Mouse (Mus musculus): ENCODE data around the gene Wdr66. TPM values are rescaled to one million over a fixed set of nuclear protein-coding genes. Genes with fewer than 3 reads are reported as not detected.

Wdr66 gene
- polyA plus RNA-seq, 1 experiment from 2014 or later = 14.8 TPM

- no peak; the same call in 1 of the 2 replicates for ATAC-seq (ENCODE audit: low FRiP score, low read depth)
- peak overlapping the region; percentile 43; the same call in 1 of the 2 replicates for H3K27ac ChIP-seq
- no peaks in the 10 kb centered on the region for H3K36me3 ChIP-seq
Measured at GRCm38 (mm10) chr5:123300496-123301034, 48.7 kb downstream of the Wdr66 start.

GRCm38 (mm10) chr5:123301780-123302521 lies 50.0 kb downstream of the Wdr66 start:
- WGBS = 17% methylated on average over 20 of the region's 20 CpGs
- Histone ChIP-seq H3K27me3 (replicated peaks) (peaks cover 3% of the 10 kb centered on the region; the same call in 1 of the 2 replicates), H3K4me1 (peaks cover 24% of the 10 kb centered on the region), H3K4me2 (replicated peaks) (peak overlapping the region; percentile 34), H3K9ac (no peak overlapping the region), H3K9me3 (no peaks in the 10 kb centered on the region), H3K36me3 (no peaks in the 10 kb centered on the region), H3K4me3 (no peak overlapping the region), H3K27ac (no peak overlapping the region)
- peak; percentile 63; the same call in 1 of the 2 replicates for ATAC-seq (ENCODE audit: low FRiP score, low read depth)

More at GRCm38 (mm10) chr5:123300496-123301034, 48.7 kb downstream of the Wdr66 start:
- Histone ChIP-seq H3K9ac (no peak overlapping the region), H3K4me3 (no peak overlapping the region), H3K4me2 (replicated peaks) (no peak overlapping the region), H3K27me3 (replicated peaks) (peaks cover 3% of the 10 kb centered on the region; the same call in 1 of the 2 replicates), H3K4me1 (peaks cover 24% of the 10 kb centered on the region), H3K9me3 (no peaks in the 10 kb centered on the region)
- WGBS = 51% methylated on average over 8 of the region's 8 CpGs

- WGBS = 45% methylated on average over 18 of the region's 18 CpGs
- Histone ChIP-seq H3K36me3 (no peaks in the 10 kb centered on the region), H3K27ac (no peak overlapping the region; the same call in 1 of the 2 replicates), H3K9me3 (no peaks in the 10 kb centered on the region), H3K9ac (no peak overlapping the region), H3K4me2 (replicated peaks) (peak overlapping the region; percentile 18; the same call in 1 of the 2 replicates), H3K4me3 (no peak overlapping the region), H3K4me1 (peaks cover 13% of the 10 kb centered on the region), H3K27me3 (replicated peaks) (no peaks in the 10 kb centered on the region)
- peak; percentile 50 for ATAC-seq (ENCODE audit: low FRiP score, low read depth)
Measured at GRCm38 (mm10) chr5:123307630-123308282, 55.9 kb downstream of the Wdr66 start.

GRCm38 (mm10) chr5:123309816-123310215 lies 57.9 kb downstream of the Wdr66 start:
- Histone ChIP-seq H3K4me1 (peaks cover 15% of the 10 kb centered on the region), H3K9me3 (no peaks in the 10 kb centered on the region), H3K36me3 (no peaks in the 10 kb centered on the region), H3K4me3 (no peak overlapping the region), H3K9ac (no peak overlapping the region), H3K27ac (no peak overlapping the region), H3K27me3 (replicated peaks) (no peaks in the 10 kb centered on the region), H3K4me2 (replicated peaks) (no peak overlapping the region)
- 39% methylated on average over 10 of the region's 10 CpGs for WGBS
- ATAC-seq (ENCODE audit: low FRiP score, low read depth) = no peak

- Histone ChIP-seq H3K27me3 (replicated peaks) (no peaks in the 10 kb centered on the region), H3K4me3 (no peak overlapping the region), H3K27ac (no peak overlapping the region), H3K4me1 (peaks cover 18% of the 10 kb centered on the region), H3K36me3 (no peaks in the 10 kb centered on the region), H3K9ac (no peak overlapping the region), H3K4me2 (replicated peaks) (no peak overlapping the region), H3K9me3 (no peaks in the 10 kb centered on the region)
- WGBS = 71% methylated on average over 7 of the region's 7 CpGs
- ATAC-seq (ENCODE audit: low FRiP score, low read depth) = no peak
Measured at GRCm38 (mm10) chr5:123310221-123310620, 58.3 kb downstream of the Wdr66 start.

GRCm38 (mm10) chr5:123313058-123313630 lies 61.2 kb downstream of the Wdr66 start:
- Histone ChIP-seq H3K4me3 (no peak overlapping the region), H3K9me3 (no peaks in the 10 kb centered on the region), H3K27ac (no peak overlapping the region), H3K36me3 (no peaks in the 10 kb centered on the region), H3K9ac (no peak overlapping the region), H3K27me3 (replicated peaks) (no peaks in the 10 kb centered on the region), H3K4me2 (replicated peaks) (no peak overlapping the region), H3K4me1 (peaks cover 15% of the 10 kb centered on the region)
- 58% methylated on average over 12 of the region's 12 CpGs for WGBS
- no peak for ATAC-seq (ENCODE audit: low FRiP score, low read depth)

- ATAC-seq (ENCODE audit: low FRiP score, low read depth) = no peak
- Histone ChIP-seq H3K27me3 (replicated peaks) (no peaks in the 10 kb centered on the region), H3K4me2 (replicated peaks) (no peak overlapping the region), H3K4me3 (no peak overlapping the region), H3K9me3 (no peaks in the 10 kb centered on the region), H3K9ac (no peak overlapping the region), H3K27ac (no peak overlapping the region), H3K36me3 (no peaks in the 10 kb centered on the region), H3K4me1 (peaks cover 14% of the 10 kb centered on the region)
- WGBS = 44% methylated on average over 11 of the region's 11 CpGs
Measured at GRCm38 (mm10) chr5:123313851-123314380, 62.0 kb downstream of the Wdr66 start.

GRCm38 (mm10) chr5:123315219-123315866 lies 63.4 kb downstream of the Wdr66 start:
- Histone ChIP-seq H3K9ac (peak overlapping the region; percentile 21; the same call in 1 of the 2 replicates), H3K9me3 (no peaks in the 10 kb centered on the region), H3K27me3 (replicated peaks) (no peaks in the 10 kb centered on the region), H3K4me2 (replicated peaks) (no peak overlapping the region), H3K27ac (no peak overlapping the region), H3K4me3 (no peak overlapping the region), H3K36me3 (no peaks in the 10 kb centered on the region), H3K4me1 (peaks cover 14% of the 10 kb centered on the region)
- 33% methylated on average over 10 of the region's 10 CpGs for WGBS
- ATAC-seq (ENCODE audit: low FRiP score, low read depth) = no peak

- H3K27ac ChIP-seq = no peak overlapping the region
- H3K27me3 ChIP-seq (replicated peaks) = no peaks in the 10 kb centered on the region
- peak overlapping the region; percentile 36 for H3K4me2 ChIP-seq (replicated peaks)
- H3K9ac ChIP-seq = no peak overlapping the region
- H3K36me3 ChIP-seq = no peaks in the 10 kb centered on the region
- no peak for ATAC-seq (ENCODE audit: low FRiP score, low read depth)
- H3K9me3 ChIP-seq = no peaks in the 10 kb centered on the region
- WGBS = 16% methylated on average over 6 of the region's 6 CpGs
- peaks cover 14% of the 10 kb centered on the region for H3K4me1 ChIP-seq
- H3K4me3 ChIP-seq = no peak overlapping the region
Measured at GRCm38 (mm10) chr5:123317992-123318391, 66.1 kb downstream of the Wdr66 start.

GRCm38 (mm10) chr5:123320136-123320535 lies 68.2 kb downstream of the Wdr66 start:
- Histone ChIP-seq H3K36me3 (no peaks in the 10 kb centered on the region), H3K27me3 (replicated peaks) (no peaks in the 10 kb centered on the region), H3K4me3 (no peak overlapping the region), H3K27ac (no peak overlapping the region), H3K9ac (no peak overlapping the region), H3K4me1 (peaks cover 17% of the 10 kb centered on the region), H3K9me3 (no peaks in the 10 kb centered on the region), H3K4me2 (replicated peaks) (no peak overlapping the region)
- ATAC-seq (ENCODE audit: low FRiP score, low read depth) = no peak
- 97% methylated on average over 3 of the region's 3 CpGs for WGBS

- 19% methylated on average over 15 of the region's 15 CpGs for WGBS
- peak overlapping the region; percentile 21 for H3K4me2 ChIP-seq (replicated peaks)
- H3K27me3 ChIP-seq (replicated peaks) = no peaks in the 10 kb centered on the region; the same call in 1 of the 2 replicates
- no peak overlapping the region for H3K27ac ChIP-seq
- peaks cover 9% of the 10 kb centered on the region; the same call in 1 of the 2 replicates for H3K4me1 ChIP-seq
- no peaks in the 10 kb centered on the region for H3K36me3 ChIP-seq
- no peak overlapping the region for H3K9ac ChIP-seq
- no peaks in the 10 kb centered on the region for H3K9me3 ChIP-seq
- peak; percentile 37; the same call in 1 of the 2 replicates for ATAC-seq (ENCODE audit: low FRiP score, low read depth)
- no peak overlapping the region for H3K4me3 ChIP-seq
Measured at GRCm38 (mm10) chr5:123324242-123324641, 72.3 kb downstream of the Wdr66 start.
